Mouse (Mus musculus) bone marrow, adult 2 months (tissue): Measurements from ENCODE around the gene 2310039H08Rik.

ENCODE experiments used
- CTCF ChIP-seq: fragments of 200-500 bp; IDR thresholded peaks from 2 replicates; pipeline ENCODE4 v1.5.1; 2011; ENCODE audit warnings: low read length, control low read depth; ENCODE audit not compliant: control insufficient read depth, insufficient read depth
- POLR2A ChIP-seq: fragments of 200-500 bp; IDR thresholded peaks from 2 replicates; pipeline ENCODE4 v1.6.1; 2011; ENCODE audit warnings: low read depth, mild to moderate bottlenecking, control low read depth, low read length, borderline replicate concordance; ENCODE audit not compliant: control insufficient read depth

- TF ChIP-seq CTCF (no peak), POLR2A (no peak)
These were observed 43.5 kb upstream of the 2310039H08Rik start, which contains the start of gene Gnmt for GRCm38 (mm10) chr17:46728904-46729318.
